Mouse (Mus musculus) bone marrow macrophage, adult 2 months (primary cell): Measurements from ENCODE around the gene Cadps.

Experiments used
- CTCF ChIP-seq: IDR thresholded peaks from 2 replicates; pipeline ENCODE4 v1.5.1; 2012; ENCODE audit warnings: low read depth, mild to moderate bottlenecking, low read length, moderate library complexity
- POLR2A ChIP-seq: IDR thresholded peaks from 2 replicates; pipeline ENCODE4 v1.6.1; 2012; ENCODE audit warnings: mild to moderate bottlenecking, low read depth, low read length, borderline replicate concordance

DNA sequence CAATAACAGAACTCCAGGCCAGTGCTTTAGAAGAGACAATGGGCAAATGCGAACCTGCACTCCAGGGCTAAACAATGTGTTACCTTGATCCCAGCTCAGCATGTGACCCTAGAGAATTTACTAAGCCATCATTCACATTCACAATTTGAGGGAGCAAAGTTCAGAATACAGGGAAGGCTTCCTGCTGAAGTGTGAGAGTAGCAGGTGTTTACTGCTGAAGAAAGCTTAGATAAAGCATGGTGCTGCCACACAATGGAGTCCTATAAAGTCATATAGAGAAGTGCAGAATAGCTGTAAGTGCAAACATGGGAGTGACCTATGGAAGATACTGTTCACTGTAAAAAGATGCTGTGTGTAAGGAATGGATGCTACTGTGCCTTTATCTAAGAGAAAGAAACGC lies 91.9 kb downstream of the Cadps start:
- TF ChIP-seq CTCF (no peak), POLR2A (no peak)
